Mouse (Mus musculus): Measurements from ENCODE around the gene E030025P04Rik. TPM values are rescaled to one million over a fixed set of nuclear protein-coding genes. Genes with fewer than 3 reads are reported as not detected.

Gene E030025P04Rik
- total and polyA plus RNA-seq, 3 experiments, result not detected

- TF ChIP-seq ZNF384 (IDR thresholded peaks at IDR 0.05; ENCODE audit: low read depth, low read length), result peak; percentile 74
- no peak for TF ChIP-seq KAT2A (IDR thresholded peaks at IDR 0.05; ENCODE audit: insufficient replicate concordance, low read length)
- no peak for TF ChIP-seq NELFE (IDR thresholded peaks at IDR 0.05; ENCODE audit: low read depth, low read length)
- TF ChIP-seq SIN3A (IDR thresholded peaks at IDR 0.05; ENCODE audit: low read length), result no peak
- TF ChIP-seq NRF1 (IDR thresholded peaks at IDR 0.05; ENCODE audit: low read depth, low read length), result no peak
- TF ChIP-seq HCFC1 (IDR thresholded peaks at IDR 0.05; ENCODE audit: low read depth, low read length), result no peak
- TF ChIP-seq CTCF (conservative IDR thresholded peaks at IDR 0.05 in 1 of 2, IDR thresholded peaks at IDR 0.05 in 1 of 2; ENCODE audit: low read depth in 2 of 2, low read length in 2 of 2), result no peak
- TF ChIP-seq RAD21 (IDR thresholded peaks at IDR 0.05; ENCODE audit: low read depth, low read length), result no peak
- no peak; the same call in 1 of the 2 replicates for TF ChIP-seq IRF4 (IDR thresholded peaks at IDR 0.05; ENCODE audit: low read depth, low read length)
- no peak for TF ChIP-seq MYC (IDR thresholded peaks at IDR 0.05; ENCODE audit: low read depth, low read length)
- TF ChIP-seq CHD1 (IDR thresholded peaks at IDR 0.05; ENCODE audit: low read depth, low read length), result no peak
- no peak for TF ChIP-seq USF2 (conservative IDR thresholded peaks at IDR 0.05; ENCODE audit: low read depth, low read length)
Measured at GRCm38 (mm10) chr11:109100266-109100665, 43.9 kb downstream of the E030025P04Rik start (continued).

- dilution Hi-C loops (cut with MboI; ENCODE audit: extremely low pct_ligation_motif_present, extremely low pct_unique_long_range_greater_than_20kb, low sequenced_read_pairs), result no loop called here
- no peaks in the 10 kb centered on the region for H3K9me3 ChIP-seq (replicated peaks; ENCODE audit: low read length)
- H3K79me2 ChIP-seq (replicated peaks; ENCODE audit: control insufficient read depth, extremely low read depth, insufficient read depth, poor library complexity, severe bottlenecking), result no peaks in the 10 kb centered on the region
- no peak overlapping the region for H3K4me3 ChIP-seq (replicated peaks in 1 of 3; ENCODE audit: low read depth in 2 of 3, low read length in 2 of 3, poor library complexity in 1 of 3)
- no peak overlapping the region for H3K4me2 ChIP-seq (ENCODE audit: insufficient read depth, low read depth, poor library complexity, severe bottlenecking)
- no peak for DNase-seq (ENCODE audit: extremely low read depth)
- no peaks in the 10 kb centered on the region for H3K36me3 ChIP-seq (replicated peaks in 1 of 2; ENCODE audit: control insufficient read depth in 1 of 2, insufficient read depth in 1 of 2, low read length in 1 of 2)
- in situ Hi-C loops (cut with MboI; ENCODE audit: low pct_ligation_motif_present, low pct_unique_long_range_greater_than_20kb, low sequenced_read_pairs), result no loop called here
- H3K27ac ChIP-seq (ENCODE audit: insufficient read depth, low read depth), result no peak overlapping the region
- TF ChIP-seq ZNF384 (IDR thresholded peaks at IDR 0.05; ENCODE audit: low read depth, low read length) (no peak), USF1 (IDR thresholded peaks at IDR 0.05; ENCODE audit: low read depth, low read length) (no peak), IRF4 (IDR thresholded peaks at IDR 0.05; ENCODE audit: low read depth, low read length) (no peak), CHD1 (IDR thresholded peaks at IDR 0.05; ENCODE audit: low read depth, low read length) (no peak), GABPA (IDR thresholded peaks at IDR 0.05; ENCODE audit: insufficient replicate concordance, low read depth, low read length) (no peak), RCOR1 (conservative IDR thresholded peaks at IDR 0.05; ENCODE audit: low read depth, low read length) (no peak), EP300 (IDR thresholded peaks at IDR 0.05; ENCODE audit: low read length) (no peak), BHLHE40 (IDR thresholded peaks at IDR 0.05; ENCODE audit: low read depth, low read length) (no peak), MXI1 (IDR thresholded peaks at IDR 0.05; ENCODE audit: low read depth, low read length) (no peak), MEF2A (IDR thresholded peaks at IDR 0.05; ENCODE audit: borderline replicate concordance, low read depth, low read length) (no peak)
- peaks cover 2 to 8% of the 10 kb centered on the region in 2 experiments; a peak in 3 of 4 replicates for H3K4me1 ChIP-seq (ENCODE audit: control insufficient read depth in 1 of 2, insufficient read depth in 2 of 2)
- H3K9ac ChIP-seq (ENCODE audit: insufficient read depth, low read depth), result no peak overlapping the region
- H3K27me3 ChIP-seq (replicated peaks), result peaks cover 2% of the 10 kb centered on the region
Measured at GRCm38 (mm10) chr11:109091821-109092220, 52.3 kb downstream of the E030025P04Rik start.

Other genes starting within 250 kb of the E030025P04Rik start
- 16.6 TPM in 2 replicates for gene Axin2, start 224.0 kb downstream of the E030025P04Rik start, total RNA-seq (2012; rRNA removed)
- gene Axin2, start 224.0 kb downstream of the E030025P04Rik start, total RNA-seq (2014; rRNA removed), result 12.9 and 14.2 TPM in 2 replicates
- gene Axin2, start 224.0 kb downstream of the E030025P04Rik start, polyA plus RNA-seq (2012; ENCODE audit: insufficient read length, low read depth), result 27.1 and 29.9 TPM in 2 replicates
- 0.50 and 0.55 TPM in 2 replicates for gene Rgs9, start 153.8 kb upstream of the E030025P04Rik start, total RNA-seq (2012; rRNA removed)
- gene Rgs9, start 153.8 kb upstream of the E030025P04Rik start, total RNA-seq (2014; rRNA removed), result 1.1 and 1.2 TPM in 2 replicates
- gene Rgs9, start 153.8 kb upstream of the E030025P04Rik start, polyA plus RNA-seq (2012; ENCODE audit: insufficient read length, low read depth), result 1.3 and 1.4 TPM in 2 replicates
- gene Gna13, start 218.5 kb upstream of the E030025P04Rik start, total RNA-seq (2012; rRNA removed), result 33.9 and 39.3 TPM in 2 replicates
- 56.6 and 57.6 TPM in 2 replicates for gene Gna13, start 218.5 kb upstream of the E030025P04Rik start, total RNA-seq (2014; rRNA removed)
- 32.2 and 33.4 TPM in 2 replicates for gene Gna13, start 218.5 kb upstream of the E030025P04Rik start, polyA plus RNA-seq (2012; ENCODE audit: insufficient read length, low read depth)

All from CH12.LX (cell line).